ENCODE assay signal across 20 mouse cellular contexts in the genomic region with DNA sequence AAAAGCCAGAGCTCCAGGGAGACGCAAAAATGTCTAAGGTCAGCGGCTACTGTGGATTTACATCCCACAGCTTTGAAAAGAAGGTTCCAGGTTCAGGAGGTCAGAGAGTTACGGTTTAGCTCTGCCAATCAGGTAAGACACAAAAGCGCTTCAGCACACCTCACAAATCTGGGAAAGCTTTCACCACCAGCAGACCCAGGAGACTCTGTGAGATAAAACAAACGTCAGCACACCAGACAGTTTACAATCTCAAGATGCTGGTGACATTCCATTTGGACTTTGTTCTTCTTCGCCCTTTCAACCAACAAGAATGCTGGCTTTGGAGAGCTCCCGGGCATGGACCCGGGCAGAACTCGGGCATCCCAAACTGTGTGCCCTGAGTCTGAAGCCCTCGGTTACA.
DNase-seq lines count a peak whose midpoint lies in the region; ATAC-seq lines count a peak whose summit lies in the region.
"Had no signal": no experiment of that assay in that cellular context is flagged by ENCODE, and none has a peak within 500 bp of the region (broad histone marks: within the 10 kb centered on the region; RNA-seq: fewer than 3 reads in every experiment).

No protein-coding gene starts in this region.

- peak; percentile 11 to 16 for DNase-seq in cerebellum, postnatal 25 days
- DNase-seq in cerebellum, postnatal 10 days, result no peak
- peak; percentile 34 for DNase-seq in neural tube, embryonic 10.5 days (ENCODE audit: extremely low spot score, low spot score)
- peak; percentile 40 for DNase-seq in kidney, postnatal 14 days
- peak; percentile 56 for DNase-seq in yolk sac, embryonic 10.5 days (ENCODE audit: low spot score)
- no peak for DNase-seq in ovary, postnatal 36 days (ENCODE audit: low spot score)
- no peak for DNase-seq in urinary bladder, postnatal 14 days (ENCODE audit: low spot score)
- DNase-seq: adrenal gland, postnatal 14 days; cerebellum, adult 8-10 months; liver, postnatal 0 days; thymus, postnatal 14 days had no signal

- no peak overlapping the region for H3K4me2 ChIP-seq in neural tube, embryonic 15.5 days
- H3K4me2 ChIP-seq: heart, embryonic 15.5 days; hindbrain, embryonic 15.5 days; limb, embryonic 12.5 days; liver, embryonic 11.5 days; midbrain, embryonic 11.5 days had no signal

- no peak overlapping the region for H3K4me3 ChIP-seq in neural tube, embryonic 15.5 days (replicated peaks)
- H3K4me3 ChIP-seq: heart, embryonic 15.5 days; hindbrain, embryonic 15.5 days; limb, embryonic 12.5 days had no signal

- 53% methylated on average over 10 of the region's 10 CpGs for WGBS in neural tube, embryonic 15.5 days

- no peak for ATAC-seq in neural tube, embryonic 15.5 days (ENCODE audit: low FRiP score)
- ATAC-seq: forebrain, embryonic 16.5 days; liver, postnatal 0 days; lung, postnatal 0 days had no signal

- peaks cover 24% of the 10 kb centered on the region for H3K4me1 ChIP-seq in neural tube, embryonic 15.5 days
- H3K4me1 ChIP-seq: heart, embryonic 15.5 days had no signal

- H3K36me3 ChIP-seq in neural tube, embryonic 15.5 days, result peaks cover 12% of the 10 kb centered on the region; the same call in 1 of the 2 replicates
- H3K36me3 ChIP-seq: heart, embryonic 15.5 days; limb, embryonic 12.5 days had no signal

- no peak overlapping the region for H3K9ac ChIP-seq in neural tube, embryonic 15.5 days (replicated peaks)
- H3K9ac ChIP-seq: heart, embryonic 15.5 days; hindbrain, embryonic 15.5 days; limb, embryonic 12.5 days; liver, postnatal 0 days had no signal

- no peak overlapping the region for H3K27ac ChIP-seq in neural tube, embryonic 15.5 days (replicated peaks)
- H3K27ac ChIP-seq: heart, embryonic 15.5 days; hindbrain, embryonic 15.5 days; limb, embryonic 12.5 days; macrophage had no signal

- H3K9me3 ChIP-seq in neural tube, embryonic 15.5 days (replicated peaks), result no peaks in the 10 kb centered on the region
- H3K9me3 ChIP-seq: heart, embryonic 15.5 days; hindbrain, embryonic 15.5 days; limb, embryonic 12.5 days had no signal

- H3K27me3 ChIP-seq in neural tube, embryonic 15.5 days (replicated peaks), result no peaks in the 10 kb centered on the region
- H3K27me3 ChIP-seq: heart, embryonic 15.5 days; hindbrain, embryonic 15.5 days had no signal

Comparison
In these comparisons a context has a peak if more than half of its experiments do, and no peak if none do; other contexts are left out.
1. DNase-seq: peak in cerebellum, postnatal 25 days (2 of 2), neural tube, embryonic 10.5 days (single experiment), kidney, postnatal 14 days (single experiment) and yolk sac, embryonic 10.5 days (single experiment); none in cerebellum, postnatal 10 days (0 of 2), ovary, postnatal 36 days (single experiment) and urinary bladder, postnatal 14 days (single experiment).